Mouse (Mus musculus): ENCODE measurements around the gene Tlx1. TPM values are rescaled to one million over a fixed set of nuclear protein-coding genes. Genes with fewer than 3 reads are reported as not detected.
A peak's percentile ranks its signal among the peaks of the same experiment; 100 is the strongest.

The Tlx1 gene
- total RNA-seq, 1 experiment, result 0.36 TPM

DNA sequence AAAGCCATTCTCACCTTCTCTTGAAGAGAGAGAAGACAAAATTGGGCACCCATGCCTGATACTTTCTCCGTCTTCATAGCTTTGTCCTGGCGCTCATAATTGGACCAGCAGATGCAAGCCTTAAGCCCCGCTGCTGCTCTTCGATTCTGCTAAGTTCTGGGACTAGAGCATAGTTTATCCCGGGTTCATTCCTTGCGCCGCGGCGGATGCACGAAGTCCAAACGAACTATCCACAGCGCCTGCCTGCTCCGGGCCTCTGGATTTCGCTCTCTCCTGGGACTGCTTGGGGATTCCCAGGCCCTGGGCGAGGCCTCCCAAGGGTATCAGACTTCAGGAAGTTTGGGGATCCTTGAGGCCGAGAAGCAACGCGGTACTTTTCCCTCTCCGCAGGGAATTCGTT lies 8.4 kb downstream of the Tlx1 start:
- in situ Hi-C loops (cut with MboI; ENCODE audit: low sequenced_read_pairs in 2 of 2, unreplicated experiment in 2 of 2), result loop anchor here (5.0 to 25.0 kb wide), 2 partner anchors 407 to 1547 kb away; partner anchors contain the start of gene Nkx2-3 (in 1 of the 2)
- no peak for TF ChIP-seq CHD2 (IDR thresholded peaks at IDR 0.05; ENCODE audit: low read depth, low read length)
- TF ChIP-seq HCFC1 (IDR thresholded peaks at IDR 0.05; ENCODE audit: borderline replicate concordance, insufficient read depth, low read length), result no peak
- TF ChIP-seq ZC3H11A (IDR thresholded peaks at IDR 0.05; ENCODE audit: borderline replicate concordance, low read depth, low read length), result no peak
- Histone ChIP-seq H3K4me1 (ENCODE audit: control insufficient read depth in 2 of 2, insufficient read depth in 2 of 2, low read length in 2 of 2, poor library complexity in 1 of 2) (peaks cover 0 to 8% of the 10 kb centered on the region in 2 experiments; a peak in 1 of 4 replicates), H3K27ac (ENCODE audit: insufficient read depth, low read depth, low read length, poor library complexity, severe bottlenecking) (no peak overlapping the region), H3K9me3 (ENCODE audit: control insufficient read depth, insufficient read depth, low read depth, low read length) (no peaks in the 10 kb centered on the region), H3K36me3 (ENCODE audit: control insufficient read depth, insufficient read depth, low read length, poor library complexity, severe bottlenecking) (no peaks in the 10 kb centered on the region), H3K4me3 (ENCODE audit: insufficient read depth in 1 of 2, low read depth in 1 of 2, low read length in 2 of 2, poor library complexity in 1 of 2, severe bottlenecking in 1 of 2) (peak overlapping the region in 1 of 2 experiments; percentile 4; a peak in 1 of 4 replicates), H3K9ac (ENCODE audit: insufficient read depth, low read depth, low read length, poor library complexity, severe bottlenecking) (no peak overlapping the region)
- DNase-seq (ENCODE audit: low read depth, low spot score), result no peak

GRCm38 (mm10) chr19:45159491-45159890 lies 9.0 kb downstream of the Tlx1 start:
- in situ Hi-C loops (cut with MboI; ENCODE audit: low sequenced_read_pairs in 2 of 2, unreplicated experiment in 2 of 2), result loop anchor here (5.0 to 25.0 kb wide), 2 partner anchors 407 to 1547 kb away; partner anchors contain the start of gene Nkx2-3 (in 1 of the 2)
- Histone ChIP-seq H3K4me3 (ENCODE audit: insufficient read depth in 1 of 2, low read depth in 1 of 2, low read length in 2 of 2, poor library complexity in 1 of 2, severe bottlenecking in 1 of 2) (no peak overlapping the region), H3K4me1 (ENCODE audit: control insufficient read depth in 2 of 2, insufficient read depth in 2 of 2, low read length in 2 of 2, poor library complexity in 1 of 2) (peaks cover 0 to 11% of the 10 kb centered on the region in 2 experiments; a peak in 2 of 4 replicates), H3K36me3 (ENCODE audit: control insufficient read depth, insufficient read depth, low read length, poor library complexity, severe bottlenecking) (no peaks in the 10 kb centered on the region), H3K27ac (ENCODE audit: insufficient read depth, low read depth, low read length, poor library complexity, severe bottlenecking) (no peak overlapping the region), H3K9ac (ENCODE audit: insufficient read depth, low read depth, low read length, poor library complexity, severe bottlenecking) (no peak overlapping the region), H3K9me3 (ENCODE audit: control insufficient read depth, insufficient read depth, low read depth, low read length) (no peaks in the 10 kb centered on the region)
- DNase-seq (ENCODE audit: low read depth, low spot score), result no peak
- no peak for TF ChIP-seq HCFC1 (IDR thresholded peaks at IDR 0.05; ENCODE audit: borderline replicate concordance, insufficient read depth, low read length)
- no peak for TF ChIP-seq ZC3H11A (IDR thresholded peaks at IDR 0.05; ENCODE audit: borderline replicate concordance, low read depth, low read length)
- no peak for TF ChIP-seq MAFK (IDR thresholded peaks at IDR 0.05; ENCODE audit: insufficient read depth, low read depth, low read length)
- no peak for TF ChIP-seq CHD2 (IDR thresholded peaks at IDR 0.05; ENCODE audit: low read depth, low read length)
- TF ChIP-seq ZNF384 (IDR thresholded peaks at IDR 0.05; ENCODE audit: low read depth, low read length), result no peak

GRCm38 (mm10) chr19:45159991-45160390 lies 9.5 kb downstream of the Tlx1 start:
- Histone ChIP-seq H3K9ac (ENCODE audit: insufficient read depth, low read depth, low read length, poor library complexity, severe bottlenecking) (no peak overlapping the region), H3K36me3 (ENCODE audit: control insufficient read depth, insufficient read depth, low read length, poor library complexity, severe bottlenecking) (no peaks in the 10 kb centered on the region), H3K27ac (ENCODE audit: insufficient read depth, low read depth, low read length, poor library complexity, severe bottlenecking) (no peak overlapping the region), H3K4me3 (ENCODE audit: insufficient read depth in 1 of 2, low read depth in 1 of 2, low read length in 2 of 2, poor library complexity in 1 of 2, severe bottlenecking in 1 of 2) (no peak overlapping the region), H3K4me1 (ENCODE audit: control insufficient read depth in 2 of 2, insufficient read depth in 2 of 2, low read length in 2 of 2, poor library complexity in 1 of 2) (peaks cover 0 to 11% of the 10 kb centered on the region in 2 experiments; a peak in 2 of 4 replicates), H3K9me3 (ENCODE audit: control insufficient read depth, insufficient read depth, low read depth, low read length) (no peaks in the 10 kb centered on the region)
- in situ Hi-C loops (cut with MboI; ENCODE audit: low sequenced_read_pairs in 2 of 2, unreplicated experiment in 2 of 2), result loop anchor here (5.0 to 25.0 kb wide), 2 partner anchors 408 to 1548 kb away; partner anchors contain the start of gene Nkx2-3 (in 1 of the 2)
- no peak for DNase-seq (ENCODE audit: low read depth, low spot score)
- TF ChIP-seq MAFK (IDR thresholded peaks at IDR 0.05; ENCODE audit: insufficient read depth, low read depth, low read length) (no peak), ZNF384 (IDR thresholded peaks at IDR 0.05; ENCODE audit: low read depth, low read length) (no peak), ZC3H11A (IDR thresholded peaks at IDR 0.05; ENCODE audit: borderline replicate concordance, low read depth, low read length) (no peak), CHD2 (IDR thresholded peaks at IDR 0.05; ENCODE audit: low read depth, low read length) (no peak), HCFC1 (IDR thresholded peaks at IDR 0.05; ENCODE audit: borderline replicate concordance, insufficient read depth, low read length) (no peak)

- Histone ChIP-seq H3K4me1 (ENCODE audit: control insufficient read depth in 2 of 2, insufficient read depth in 2 of 2, low read length in 2 of 2, poor library complexity in 1 of 2) (peaks cover 0 to 11% of the 10 kb centered on the region in 2 experiments; a peak in 2 of 4 replicates), H3K27ac (ENCODE audit: insufficient read depth, low read depth, low read length, poor library complexity, severe bottlenecking) (no peak overlapping the region), H3K4me3 (ENCODE audit: insufficient read depth in 1 of 2, low read depth in 1 of 2, low read length in 2 of 2, poor library complexity in 1 of 2, severe bottlenecking in 1 of 2) (peak overlapping the region in 1 of 2 experiments; percentile 15; a peak in 2 of 4 replicates), H3K9me3 (ENCODE audit: control insufficient read depth, insufficient read depth, low read depth, low read length) (no peaks in the 10 kb centered on the region), H3K9ac (ENCODE audit: insufficient read depth, low read depth, low read length, poor library complexity, severe bottlenecking) (no peak overlapping the region), H3K36me3 (ENCODE audit: control insufficient read depth, insufficient read depth, low read length, poor library complexity, severe bottlenecking) (no peaks in the 10 kb centered on the region)
- DNase-seq (ENCODE audit: low read depth, low spot score), result no peak
- in situ Hi-C loops (cut with MboI; ENCODE audit: low sequenced_read_pairs in 2 of 2, unreplicated experiment in 2 of 2), result loop anchor here in 1 of 2 experiments (25.0 kb wide), 1 partner anchor 1548 kb away; the partner anchor contains the start of gene Nkx2-3
- TF ChIP-seq ZNF384 (IDR thresholded peaks at IDR 0.05; ENCODE audit: low read depth, low read length) (no peak), ZC3H11A (IDR thresholded peaks at IDR 0.05; ENCODE audit: borderline replicate concordance, low read depth, low read length) (no peak), MAFK (IDR thresholded peaks at IDR 0.05; ENCODE audit: insufficient read depth, low read depth, low read length) (no peak), HCFC1 (IDR thresholded peaks at IDR 0.05; ENCODE audit: borderline replicate concordance, insufficient read depth, low read length) (no peak), CHD2 (IDR thresholded peaks at IDR 0.05; ENCODE audit: low read depth, low read length) (no peak)
These were observed 10.0 kb downstream of the Tlx1 start for GRCm38 (mm10) chr19:45160523-45160922.
